Mouse (Mus musculus): ENCODE results near the gene Cep164. TPM values are rescaled to one million over a fixed set of nuclear protein-coding genes. Genes with fewer than 3 reads are reported as not detected.
"Not testable (repeated sequence)": the region's sequence is repeated elsewhere in the genome, so short reads cannot be mapped to it uniquely, and the experiment has no call there.

Cep164 gene
- total RNA-seq, 2 experiments from 2014 or later = 10.5 to 10.9 TPM

DNA sequence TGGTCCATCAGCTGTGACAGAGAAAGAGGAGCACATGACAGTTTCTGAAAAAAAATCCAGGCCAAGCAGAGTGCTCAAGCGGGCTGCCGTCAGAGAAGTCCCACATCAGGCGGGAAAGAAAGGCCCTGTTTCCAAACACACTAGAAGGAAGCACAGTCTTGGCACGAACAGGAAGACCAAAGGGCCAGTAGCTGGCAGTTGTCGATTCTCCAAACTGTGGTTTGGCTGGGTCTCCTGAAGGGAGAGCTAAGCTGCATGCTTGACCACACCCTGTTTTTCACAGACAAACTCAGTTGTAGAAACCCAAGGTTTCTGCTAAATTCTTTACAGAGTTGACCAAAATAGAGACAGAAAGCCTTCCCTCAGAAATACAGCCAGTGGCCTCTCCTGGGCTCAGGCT is 32.8 kb downstream of the Cep164 start:
- intact Hi-C loops (cut with DNase I) = no loop called here
- no peak for DNase-seq (ENCODE audit: low spot score in 2 of 2)

DNA sequence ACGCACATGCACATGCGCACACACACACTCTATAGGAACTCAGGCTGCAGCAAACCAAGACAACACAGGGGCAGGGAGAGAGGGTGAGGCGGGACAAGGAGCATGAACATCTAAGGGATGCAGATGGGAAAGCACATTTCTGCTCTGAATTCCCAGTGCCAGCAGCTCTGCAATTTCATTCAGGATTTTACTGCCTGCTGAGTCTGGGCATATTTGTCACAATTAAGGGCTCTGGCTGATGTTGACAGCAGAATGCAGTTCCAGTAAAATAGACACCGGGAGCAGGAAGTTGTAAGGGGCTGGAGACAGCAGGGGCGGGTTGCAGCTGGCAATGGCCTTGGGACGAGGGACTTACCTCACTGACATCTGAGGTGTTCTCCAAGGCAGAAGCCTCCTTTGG is 34.8 kb downstream of the Cep164 start:
- intact Hi-C loops (cut with DNase I) = no loop called here
- no peak for DNase-seq (ENCODE audit: low spot score in 2 of 2)

DNA sequence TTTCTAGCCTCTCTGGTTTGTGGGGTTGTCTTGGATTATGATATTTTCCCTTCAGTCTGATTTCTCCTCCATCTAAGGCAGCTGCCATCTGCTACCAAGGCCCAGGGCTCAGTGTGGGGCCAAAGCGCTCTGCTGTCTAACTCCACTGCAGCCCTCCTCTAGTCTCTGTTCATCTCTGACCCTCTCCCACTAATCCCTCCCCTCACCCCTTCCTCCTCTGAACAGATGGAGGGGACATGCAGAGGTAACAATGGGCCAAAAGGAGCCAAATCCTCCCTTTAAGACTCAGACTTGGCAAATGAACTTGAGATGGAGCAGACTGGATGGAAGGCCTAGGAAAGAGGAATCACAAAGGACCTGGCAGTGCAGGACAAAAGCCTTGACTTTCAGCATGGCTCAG is 36.3 kb downstream of the Cep164 start:
- no peak for DNase-seq (ENCODE audit: low spot score in 2 of 2)
- intact Hi-C loops (cut with DNase I) = no loop called here

DNA sequence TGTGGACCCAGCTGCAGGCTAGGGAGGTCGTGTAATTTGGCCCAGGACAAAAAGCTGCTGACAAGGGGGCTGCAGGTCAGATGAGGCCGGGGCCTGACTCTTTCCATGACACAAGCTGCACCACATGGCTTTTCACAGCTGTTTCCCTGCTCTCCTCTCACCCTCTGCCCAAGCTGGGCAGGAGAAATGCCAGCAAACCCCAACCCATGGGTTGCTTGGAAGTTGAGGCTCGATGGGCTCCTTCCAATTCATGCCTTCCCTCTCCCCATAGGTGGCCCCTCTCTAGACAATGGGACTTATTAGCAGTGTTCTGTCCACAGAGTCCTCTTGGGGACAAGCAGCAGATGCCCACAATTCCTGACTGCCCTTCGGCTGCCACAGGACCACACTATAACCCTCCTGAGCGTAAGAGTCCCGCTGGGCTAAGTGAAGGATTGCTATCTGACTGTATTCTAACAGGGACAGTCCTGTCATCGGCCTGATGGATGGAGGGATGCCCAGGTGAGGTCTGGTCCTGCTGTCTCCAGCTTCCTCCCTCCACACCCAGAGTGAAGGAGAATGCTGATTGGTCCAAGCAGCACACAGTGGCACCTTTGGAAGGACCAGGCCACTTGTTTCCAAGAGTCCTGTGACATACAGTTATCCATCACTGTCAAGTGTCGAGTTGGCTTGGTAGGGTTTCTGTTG is 36.9 kb downstream of the Cep164 start:
- intact Hi-C loops (cut with DNase I) = no loop called here
- DNase-seq (ENCODE audit: low spot score in 2 of 2) = no peak

DNA sequence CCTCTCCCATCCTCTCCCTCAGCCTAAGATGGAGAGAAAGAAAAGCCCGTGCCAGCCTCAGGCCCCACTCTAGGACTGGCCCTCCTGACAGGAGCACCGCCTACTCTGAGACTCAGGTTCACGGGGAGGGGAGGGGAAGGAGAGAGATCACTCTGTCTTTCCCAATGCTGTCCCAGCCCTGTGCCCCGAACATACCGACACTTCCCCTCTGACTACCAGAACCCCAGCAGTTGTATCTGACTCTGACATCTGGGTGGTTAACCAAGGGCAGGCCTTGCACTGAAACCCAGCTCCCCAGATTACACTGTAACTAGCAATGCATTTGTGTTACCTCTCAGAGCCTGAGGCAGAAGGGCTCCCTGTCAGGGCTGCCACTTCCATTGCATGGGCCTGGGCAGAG is 40.1 kb downstream of the Cep164 start:
- intact Hi-C loops (cut with DNase I) = no loop called here
- no peak for DNase-seq (ENCODE audit: low spot score in 2 of 2)

DNA sequence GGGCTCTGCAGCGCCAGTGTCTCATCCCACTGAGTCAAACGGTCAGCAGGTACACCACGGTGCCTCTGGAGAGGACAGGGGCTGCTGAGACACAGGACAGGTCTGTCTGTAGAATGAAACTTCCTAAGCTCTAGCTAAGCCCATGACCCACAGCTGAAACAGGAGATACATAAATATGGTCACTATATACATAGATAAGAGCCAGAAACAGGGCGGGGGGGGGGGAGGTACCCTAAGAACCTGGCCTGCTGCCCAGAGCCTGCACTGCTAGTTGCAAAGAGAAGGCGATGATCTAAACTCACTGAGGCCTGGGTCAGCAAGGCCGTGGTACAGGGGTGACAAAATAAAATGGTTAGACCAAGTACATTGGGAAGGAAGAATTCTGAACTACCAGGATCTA is 40.9 kb downstream of the Cep164 start:
- DNase-seq (ENCODE audit: low spot score in 2 of 2) = no peak
- intact Hi-C loops (cut with DNase I) = no loop called here

DNA sequence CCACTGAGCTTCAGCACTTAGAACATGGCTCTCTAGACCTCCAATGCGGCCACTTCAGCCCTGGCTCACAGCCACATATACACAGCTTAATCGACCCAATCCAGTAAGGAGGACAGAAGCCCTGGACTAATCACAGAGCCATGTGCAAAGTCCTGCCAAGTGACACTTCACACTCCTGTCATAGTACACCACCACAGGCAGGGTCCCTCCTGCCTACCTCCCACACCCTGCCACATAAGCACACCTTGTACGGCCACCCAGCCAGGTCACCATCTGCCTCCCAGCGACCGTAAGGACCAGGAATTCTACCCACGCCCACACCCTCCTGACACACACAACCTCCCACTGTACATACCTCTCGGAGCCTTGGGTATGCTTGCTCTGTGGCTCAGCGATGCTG is 41.4 kb downstream of the Cep164 start:
- no peak for DNase-seq (ENCODE audit: low spot score in 2 of 2)
- intact Hi-C loops (cut with DNase I) = no loop called here

DNA sequence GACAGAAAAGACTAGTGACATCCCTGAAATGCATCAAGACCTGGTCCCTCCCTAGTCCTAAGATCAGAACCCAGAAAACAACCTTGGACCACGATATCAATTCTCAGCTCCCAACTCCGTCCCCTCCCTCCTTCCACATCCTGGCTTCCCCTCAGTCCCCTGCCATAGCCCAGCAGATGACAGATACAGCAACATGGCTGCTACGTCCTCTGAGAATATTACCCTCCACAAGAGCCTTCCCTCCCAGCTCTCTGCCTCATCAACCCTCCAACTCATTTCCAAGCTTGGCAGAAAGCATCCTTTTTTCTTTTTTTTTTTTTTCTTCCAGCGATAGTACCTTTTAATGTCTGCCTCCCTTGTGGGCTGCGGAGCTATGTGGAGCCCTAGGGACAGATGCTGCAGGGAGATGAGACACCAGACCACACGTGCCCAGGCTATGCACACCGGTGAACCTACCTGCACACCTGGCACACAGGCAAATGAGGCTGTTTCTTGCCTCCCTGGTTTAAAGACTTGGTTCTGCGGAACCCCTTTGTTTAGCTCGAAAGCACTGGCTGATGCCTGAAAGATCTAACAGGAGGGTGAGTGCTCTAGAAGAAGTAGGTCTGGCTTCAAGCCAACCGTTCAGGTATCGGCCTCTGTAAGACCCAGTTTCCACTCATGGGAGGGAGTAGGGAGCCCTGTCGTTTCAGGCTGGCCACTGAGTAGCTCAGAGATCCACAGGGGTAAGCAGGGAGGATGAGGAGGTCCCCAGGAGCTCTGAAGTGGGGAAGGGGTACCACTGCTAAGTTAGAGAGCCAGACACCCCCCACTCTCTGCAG is 45.0 kb downstream of the Cep164 start:
- no peak for DNase-seq (ENCODE audit: low spot score in 2 of 2)
- intact Hi-C loops (cut with DNase I) = no loop called here

DNA sequence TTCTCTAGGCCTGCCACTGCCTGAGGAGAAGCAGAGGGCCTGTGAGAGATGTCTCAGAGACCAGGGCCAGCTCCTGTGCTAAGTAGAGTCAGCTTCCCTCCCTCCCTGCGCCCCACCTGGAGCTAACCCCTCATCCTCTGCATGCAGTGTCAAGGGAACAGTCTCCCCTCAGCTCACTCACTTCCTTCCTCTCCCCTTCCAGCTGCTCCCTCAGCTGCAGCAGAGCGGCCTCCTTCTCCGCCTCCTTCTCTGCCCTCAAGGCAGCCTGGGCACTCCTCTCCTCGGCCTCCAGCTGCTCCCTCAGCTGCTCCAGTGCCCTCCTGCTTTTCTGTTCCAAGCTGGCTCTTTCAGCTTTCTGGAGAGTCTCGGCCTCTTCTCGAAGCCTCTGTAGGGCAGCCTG is 49.3 kb downstream of the Cep164 start:
- intact Hi-C loops (cut with DNase I) = no loop called here
- no peak for DNase-seq (ENCODE audit: low spot score in 2 of 2)

DNA sequence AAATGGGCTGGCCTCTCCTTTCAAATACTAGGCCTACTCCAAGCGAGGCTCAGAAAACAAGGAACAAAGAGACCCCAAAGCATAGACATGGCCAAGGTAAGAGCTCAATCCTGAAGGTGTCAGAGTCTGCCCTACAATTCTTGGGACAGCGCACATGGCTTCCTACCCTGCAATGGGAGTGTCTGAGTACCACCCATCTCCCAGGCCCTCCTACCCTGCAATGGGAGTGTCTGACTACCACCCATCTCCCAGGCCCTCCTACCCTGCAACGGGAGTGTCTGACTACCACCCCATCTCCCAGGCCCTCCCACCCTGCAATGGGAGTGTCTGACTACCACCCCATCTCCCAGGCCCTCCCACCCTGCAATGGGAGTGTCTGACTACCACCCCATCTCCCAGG is 52.3 kb downstream of the Cep164 start:
- intact Hi-C loops (cut with DNase I); DNase-seq (ENCODE audit: low spot score in 2 of 2): not testable (repeated sequence)

DNA sequence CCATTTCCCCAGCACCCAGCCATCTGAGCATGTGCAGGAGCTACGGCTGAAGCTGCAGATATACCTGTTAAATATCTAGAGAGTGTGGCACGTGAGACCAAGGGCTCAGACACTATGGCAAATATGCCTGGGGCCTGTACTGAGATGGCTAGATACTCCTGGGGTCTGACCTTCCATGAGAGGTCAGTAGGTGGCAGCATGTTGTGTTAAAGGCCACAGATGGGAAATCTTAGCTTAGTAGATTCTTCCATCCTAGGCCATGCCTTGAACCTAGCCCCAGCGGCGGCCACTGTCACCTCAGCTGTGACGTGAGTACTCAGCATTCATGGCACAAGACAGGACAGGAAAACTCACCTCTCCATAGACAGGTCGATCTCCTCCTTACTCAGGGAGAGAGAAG is 54.4 kb downstream of the Cep164 start:
- intact Hi-C loops (cut with DNase I) = no loop called here
- DNase-seq (ENCODE audit: low spot score in 2 of 2) = no peak

DNA sequence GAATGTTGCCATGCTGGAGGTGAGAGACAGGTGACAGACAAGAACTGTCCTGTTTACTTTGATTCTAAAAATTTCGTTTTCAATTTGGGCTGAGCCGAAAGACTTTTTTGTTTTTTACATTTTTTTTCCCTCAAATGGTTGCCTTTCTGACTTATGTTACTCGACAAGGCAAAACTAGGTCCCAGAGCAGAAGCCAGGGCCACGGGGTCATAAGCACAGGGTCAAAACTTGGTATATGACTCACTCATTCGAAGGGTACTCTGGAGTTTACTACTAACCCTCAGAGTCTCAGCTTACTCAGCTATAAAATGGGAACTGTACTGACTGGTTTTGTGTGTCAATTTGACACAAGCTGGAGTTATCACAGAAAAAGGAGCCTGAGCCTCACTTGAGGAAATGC is 58.9 kb downstream of the Cep164 start:
- intact Hi-C loops (cut with DNase I) = no loop called here
- no peak for DNase-seq (ENCODE audit: low spot score in 2 of 2)

DNA sequence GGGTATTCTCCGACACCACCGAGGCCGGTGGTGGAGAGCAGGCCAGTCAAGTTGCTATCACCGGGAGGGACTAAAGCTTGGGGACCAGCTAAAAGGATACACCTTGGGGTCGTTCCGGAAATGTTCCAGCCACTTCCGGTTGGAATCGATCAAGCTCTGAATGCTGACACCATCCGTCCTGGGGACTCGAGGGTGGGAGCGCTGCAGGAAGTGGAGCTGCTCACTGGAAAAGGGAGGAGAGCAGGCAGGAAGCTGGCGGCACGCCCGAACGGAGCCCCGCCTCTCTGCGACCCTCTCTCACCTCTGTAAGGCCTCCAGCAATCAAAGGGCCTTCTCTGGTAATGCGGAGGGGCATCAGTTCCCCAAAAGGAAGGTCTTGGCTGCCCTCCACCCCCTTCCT is 60.1 kb downstream of the Cep164 start:
- no peak for DNase-seq (ENCODE audit: low spot score in 2 of 2)
- intact Hi-C loops (cut with DNase I) = no loop called here

DNA sequence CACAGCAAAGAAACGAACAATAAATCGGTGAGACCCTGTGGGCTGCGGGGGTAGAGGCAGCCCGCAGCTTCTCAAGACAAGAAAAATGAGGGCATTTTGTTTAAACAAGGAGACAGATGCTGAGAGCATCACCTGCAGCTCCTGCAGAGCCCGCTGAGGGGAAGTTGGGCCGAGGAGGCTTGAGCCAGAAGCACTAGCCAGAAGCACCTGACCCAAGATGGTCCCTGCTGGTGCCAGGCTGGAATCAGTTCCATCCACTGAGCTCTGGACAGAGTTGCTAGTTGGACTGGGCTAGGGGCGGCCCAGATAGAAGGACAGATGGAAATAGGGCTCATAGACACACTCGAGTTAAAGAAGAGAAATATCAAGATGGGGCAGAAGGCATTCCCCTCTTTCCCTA is 61.3 kb downstream of the Cep164 start:
- DNase-seq (ENCODE audit: low spot score in 2 of 2) = no peak
- intact Hi-C loops (cut with DNase I) = no loop called here

DNA sequence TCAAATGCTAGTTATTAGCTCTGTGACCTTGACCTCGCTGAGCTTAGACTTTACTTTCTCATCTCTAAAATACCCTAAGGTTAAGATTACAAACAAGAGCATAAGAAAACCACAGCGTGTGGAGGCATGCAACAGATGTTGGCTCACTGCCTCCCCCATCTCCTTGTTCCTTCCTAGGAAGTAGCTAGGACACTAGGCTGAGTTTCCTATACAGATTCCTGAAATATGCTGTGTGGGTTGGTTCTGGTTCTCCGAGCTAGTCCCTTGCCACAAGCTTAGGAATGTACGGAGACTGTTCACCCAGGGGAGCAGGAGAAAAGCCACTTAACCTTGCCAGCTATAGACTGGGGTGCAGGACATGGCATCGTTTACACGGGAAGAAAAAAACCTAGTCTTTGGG is 62.3 kb downstream of the Cep164 start:
- DNase-seq (ENCODE audit: low spot score in 2 of 2) = peak in 1 of 2 experiments; percentile 31
- intact Hi-C loops (cut with DNase I) = no loop called here

DNA sequence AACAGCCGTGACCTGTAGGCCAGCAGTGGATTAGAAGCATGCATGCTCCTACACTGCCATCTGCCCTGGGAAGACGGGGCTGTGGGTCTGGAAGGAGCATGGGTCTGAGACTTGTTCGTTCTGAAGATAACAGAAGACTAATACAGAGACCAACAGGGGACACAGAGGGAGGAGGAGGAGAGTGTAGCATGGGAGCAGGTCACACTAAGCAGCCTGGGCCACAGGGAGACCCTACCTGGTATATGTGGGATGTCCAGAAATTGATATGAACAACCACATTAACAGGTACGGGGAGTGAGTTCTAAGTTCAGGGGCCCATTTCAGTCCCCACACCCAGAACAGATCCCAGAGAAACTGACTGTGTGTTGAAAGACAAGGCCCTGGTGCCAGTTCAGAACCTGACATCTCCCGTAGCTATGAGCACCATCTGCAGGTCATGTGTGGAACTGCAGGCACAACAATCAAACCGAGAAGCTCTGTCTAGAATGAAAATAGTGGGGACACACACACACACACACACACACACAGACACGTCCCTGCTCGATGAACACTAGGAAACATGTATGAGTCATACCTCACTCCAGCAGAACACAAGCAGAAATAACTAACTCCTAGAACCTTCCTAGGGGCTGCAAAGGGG is 73.9 kb downstream of the Cep164 start:
- peak; percentile 82 to 88 for DNase-seq (ENCODE audit: low spot score in 2 of 2)
- intact Hi-C loops (cut with DNase I) = loop anchor here (2.0 to 5.0 kb wide), 3 partner anchors 162 to 452 kb away; no protein-coding TSS in a partner anchor

DNA sequence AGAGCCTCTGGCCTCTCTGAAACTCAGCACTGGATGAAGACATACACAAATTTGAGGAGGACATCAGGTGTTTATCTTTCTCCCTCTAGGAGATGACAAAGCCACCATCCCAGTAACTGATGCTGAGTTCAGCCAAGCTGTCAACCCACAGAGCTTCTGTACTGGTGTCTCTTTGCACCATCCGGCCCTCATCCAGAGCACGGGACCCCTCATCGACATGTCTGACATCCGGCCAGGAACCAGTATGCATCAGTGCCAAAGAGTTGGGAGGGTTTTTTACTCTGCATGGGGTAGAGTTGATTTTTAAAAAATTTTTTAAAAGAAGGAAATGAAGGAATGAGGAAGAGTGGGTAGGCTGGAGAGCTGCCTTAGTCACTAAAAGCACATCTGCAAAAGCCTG is 78.6 kb downstream of the Cep164 start:
- intact Hi-C loops (cut with DNase I) = loop anchor here (5.0 kb wide), 2 partner anchors 158 to 448 kb away; no protein-coding TSS in a partner anchor
- no peak for DNase-seq (ENCODE audit: low spot score in 2 of 2)

DNA sequence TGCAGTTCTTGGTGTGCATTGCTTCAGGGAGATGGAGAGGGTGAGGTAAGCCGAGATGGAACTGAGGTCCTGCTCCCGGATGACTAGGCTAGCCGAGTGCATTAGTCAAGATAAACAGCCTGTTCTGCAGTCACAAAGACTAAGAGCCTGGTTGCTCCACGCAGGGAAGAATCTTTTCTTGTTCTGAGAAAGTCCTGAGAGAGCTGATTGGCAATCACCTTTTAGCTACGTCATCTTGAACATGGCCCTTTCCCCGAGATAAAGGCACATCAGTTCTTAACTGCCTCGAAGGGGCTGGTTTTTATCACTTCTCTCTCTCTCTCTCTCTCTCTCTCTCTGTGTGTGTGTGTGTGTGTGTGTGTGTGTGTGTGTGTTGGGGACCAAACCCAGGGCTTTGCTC is 83.0 kb downstream of the Cep164 start:
- intact Hi-C loops (cut with DNase I) = no loop called here
- no peak for DNase-seq (ENCODE audit: low spot score in 2 of 2)

DNA sequence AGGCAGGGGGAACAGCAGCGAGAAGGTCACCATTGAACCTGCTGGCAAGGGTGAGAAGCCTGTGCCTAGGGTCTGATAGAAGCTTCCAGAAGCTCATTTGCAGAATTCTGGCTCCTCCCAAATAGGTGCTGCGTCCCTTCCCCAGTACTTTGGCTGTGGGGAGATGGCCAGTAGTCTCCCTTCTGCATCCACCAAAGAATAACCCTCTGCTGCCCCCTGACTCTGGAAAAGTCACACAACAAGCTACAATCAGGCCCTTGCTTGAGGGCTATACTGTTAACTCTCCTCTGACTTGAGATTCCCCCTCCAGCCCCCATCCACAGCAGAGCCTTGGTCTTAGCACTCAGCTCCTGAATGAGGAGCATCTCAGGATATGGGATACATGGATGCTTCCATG is 87.9 kb downstream of the Cep164 start:
- intact Hi-C loops (cut with DNase I) = no loop called here
- DNase-seq (ENCODE audit: low spot score in 2 of 2) = no peak

DNA sequence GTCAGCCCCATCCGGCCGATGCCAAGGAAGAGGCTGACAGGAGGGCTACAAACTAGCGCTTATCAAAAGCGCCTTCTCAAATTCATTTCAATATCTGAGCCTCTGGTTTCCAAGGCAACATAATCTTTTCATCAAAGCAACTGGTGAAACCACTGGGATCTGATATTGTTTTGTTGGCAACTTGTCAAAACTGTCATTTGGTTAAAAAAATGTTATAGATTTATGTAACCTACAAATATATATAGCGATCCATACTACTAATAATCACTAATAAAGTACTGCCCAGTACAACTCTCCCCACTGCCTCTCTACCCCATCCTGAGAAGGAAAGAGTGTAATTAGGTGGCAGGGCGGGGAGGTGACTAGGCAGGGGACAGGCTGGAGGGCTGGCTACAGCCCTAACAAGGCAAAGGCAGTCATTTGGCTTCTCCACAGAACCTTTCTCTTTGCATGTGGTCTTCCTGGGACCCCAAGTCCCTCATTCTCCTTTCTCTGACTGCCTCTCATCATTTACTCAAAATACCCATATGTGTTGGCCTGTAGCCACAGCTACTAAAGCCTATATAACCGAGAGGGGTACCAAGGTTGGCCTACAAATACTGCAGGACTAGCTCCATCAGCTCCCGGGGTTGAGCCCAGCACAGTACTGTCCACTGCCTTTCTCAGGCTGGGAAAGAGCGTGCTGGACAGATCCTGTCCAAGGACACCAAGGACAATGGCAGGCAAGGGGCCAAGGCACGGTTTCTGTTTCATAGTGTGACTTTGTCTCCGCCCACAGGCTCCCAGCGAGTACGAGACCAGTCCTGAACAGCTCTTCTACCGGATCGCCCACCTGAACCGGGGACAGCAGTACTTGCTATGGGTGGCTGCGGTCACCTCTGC is 88.5 kb downstream of the Cep164 start:
- intact Hi-C loops (cut with DNase I) = no loop called here
- DNase-seq (ENCODE audit: low spot score in 2 of 2) = no peak

Measured in left cerebral cortex, postnatal 25 days (tissue).